Mouse (Mus musculus): ENCODE measurements around the gene Mafb.

Mafb gene

DNA sequence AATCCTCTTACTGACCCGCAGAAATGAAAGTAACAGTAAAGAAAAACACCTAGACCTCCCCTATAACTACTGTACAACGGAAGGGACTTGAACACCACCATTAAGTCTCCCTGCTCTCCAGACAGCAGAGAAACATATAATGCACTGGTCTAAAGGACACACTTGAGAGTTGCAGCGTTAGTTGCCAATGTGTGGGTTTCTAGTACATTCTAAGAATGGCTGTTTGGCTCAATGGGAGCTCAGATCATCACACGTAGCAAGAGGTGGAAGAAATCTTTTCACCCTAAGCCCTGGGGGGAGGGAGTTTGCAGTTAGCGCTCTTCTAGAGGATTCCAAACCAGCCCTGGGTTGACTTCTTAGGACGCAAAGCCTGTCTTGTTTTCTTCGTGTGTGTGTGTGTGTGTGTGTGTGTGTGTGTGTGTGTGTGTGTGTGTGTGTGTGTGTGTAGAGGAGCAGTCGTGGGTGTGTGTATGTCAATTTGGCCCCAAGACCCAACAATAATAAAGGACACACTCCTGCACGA is 2.7 kb downstream of the Mafb start:
- no peak for DNase-seq (ENCODE audit: low read depth, low spot score)

DNA sequence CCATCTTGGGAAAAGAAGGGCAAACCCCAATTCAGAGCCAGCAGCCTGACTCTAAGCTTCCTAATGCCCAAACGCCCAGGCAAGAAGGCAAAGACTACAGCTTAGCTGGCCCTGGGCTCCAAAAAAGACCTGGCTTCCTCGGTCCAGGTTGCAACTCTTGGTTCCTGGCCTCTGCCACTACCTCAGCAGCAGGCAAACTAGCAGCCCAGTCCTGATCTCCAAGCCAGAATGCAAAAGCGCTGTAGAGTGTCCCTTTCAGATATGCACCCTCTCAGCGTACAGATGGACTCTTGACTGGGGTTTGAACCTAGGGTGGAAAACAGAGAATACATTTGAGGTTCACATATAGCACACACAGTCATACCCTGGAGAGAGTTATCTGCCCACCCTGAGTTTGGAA is 3.7 kb downstream of the Mafb start:
- no peak for DNase-seq (ENCODE audit: low read depth, low spot score)

DNA sequence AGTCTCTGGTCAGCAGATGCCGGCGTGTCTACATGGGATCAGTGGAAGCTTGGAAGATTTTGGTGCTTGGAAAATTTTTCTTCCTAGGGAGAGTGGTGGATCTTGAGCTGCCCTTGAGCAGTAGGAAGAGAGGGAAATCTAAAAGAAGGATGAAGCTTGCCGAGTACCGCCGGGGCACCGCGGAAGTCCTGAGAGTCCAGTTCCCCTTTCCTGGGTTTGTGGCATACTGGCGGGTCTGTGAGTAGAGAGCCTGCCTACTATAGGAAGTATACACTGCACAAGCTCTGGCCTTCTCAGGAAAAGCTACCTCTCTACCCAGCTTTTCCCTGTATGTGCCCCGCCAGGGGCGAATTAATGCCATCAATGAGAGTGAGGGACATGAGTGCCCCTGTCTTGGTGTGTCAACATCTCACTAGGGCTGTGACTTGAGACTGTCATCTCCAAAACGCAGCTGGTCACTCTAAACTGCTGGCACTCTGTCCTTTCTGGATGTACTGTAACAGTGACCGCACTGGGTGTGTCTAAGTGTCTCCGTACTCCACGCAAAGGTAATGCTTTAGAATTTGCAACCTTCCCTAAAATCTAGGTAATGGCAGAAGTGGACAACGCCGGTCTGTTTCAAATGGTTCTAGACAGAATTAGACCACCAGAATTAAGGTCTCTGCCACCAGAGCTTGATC is 5.3 kb downstream of the Mafb start:
- DNase-seq (ENCODE audit: low read depth, low spot score), result no peak

DNA sequence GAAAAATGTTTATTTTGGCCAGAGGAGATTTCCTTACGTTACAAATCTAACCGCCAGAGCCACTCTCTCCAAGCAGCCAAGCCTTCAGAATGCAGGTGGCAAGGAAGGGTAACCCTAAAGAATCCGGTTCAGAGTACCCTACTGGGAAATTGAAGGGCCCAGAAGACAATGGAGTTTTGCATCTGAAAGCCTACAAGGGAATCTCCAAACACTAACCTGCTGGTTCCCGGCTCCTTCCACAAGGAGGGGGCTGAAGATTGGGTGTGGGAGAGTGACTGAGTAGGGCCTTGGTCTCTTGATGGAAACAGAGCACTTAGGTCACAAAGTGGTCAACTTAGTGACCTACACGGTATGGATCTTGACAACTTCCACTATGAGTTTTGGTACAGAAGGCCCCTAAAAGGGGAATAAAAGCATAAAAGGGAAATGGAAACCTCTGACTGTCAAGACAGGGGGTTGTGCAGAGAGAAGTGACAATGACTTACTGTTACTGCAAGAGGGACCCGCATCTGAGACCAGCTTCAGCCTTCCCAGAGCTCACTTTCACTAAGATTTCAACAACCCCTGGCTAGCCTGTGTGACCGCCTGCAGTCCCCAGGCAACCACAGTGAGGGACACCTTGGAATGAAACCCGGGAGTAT is 6.5 kb downstream of the Mafb start:
- DNase-seq (ENCODE audit: low read depth, low spot score), result no peak

DNA sequence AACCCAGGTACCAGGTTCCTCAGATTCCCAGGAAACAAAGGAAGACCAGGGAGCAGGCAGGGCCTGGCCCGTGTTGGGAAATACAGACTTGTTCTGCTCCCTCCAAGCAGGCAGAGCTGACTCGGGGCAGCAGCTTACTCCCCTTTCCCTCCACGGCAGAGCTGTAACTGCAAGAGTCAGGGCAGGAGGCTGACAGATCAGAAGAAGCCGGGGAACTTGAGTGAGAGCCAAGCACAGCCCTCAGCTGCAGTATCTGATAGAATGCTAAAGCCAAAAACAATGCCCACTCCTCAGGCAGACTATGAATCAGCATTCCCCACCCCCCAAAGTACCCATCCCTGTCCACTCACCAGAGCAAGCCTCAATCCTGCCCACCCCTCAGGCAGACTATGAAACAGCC is 8.0 kb downstream of the Mafb start:
- DNase-seq (ENCODE audit: low read depth, low spot score), result no peak

DNA sequence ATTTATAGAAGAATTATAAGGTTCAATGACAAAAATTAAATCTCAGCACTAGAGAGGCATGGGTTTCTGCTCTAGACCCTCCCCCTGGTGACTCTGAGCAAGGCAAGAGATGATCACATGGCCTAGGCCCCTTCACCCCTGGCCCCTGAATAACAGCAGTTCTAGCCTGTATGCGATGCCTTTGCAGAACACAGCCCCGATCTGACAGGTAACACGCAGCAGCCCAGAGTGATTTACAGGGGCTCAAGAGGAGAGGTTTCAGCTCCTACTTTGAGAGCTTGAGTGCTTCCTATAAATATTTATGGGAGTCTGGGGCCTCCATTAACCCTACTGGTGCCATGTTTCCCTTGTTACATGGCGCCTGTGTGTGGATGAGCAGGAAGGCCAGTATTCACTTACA is 9.4 kb downstream of the Mafb start:
- no peak for DNase-seq (ENCODE audit: low read depth, low spot score)

DNA sequence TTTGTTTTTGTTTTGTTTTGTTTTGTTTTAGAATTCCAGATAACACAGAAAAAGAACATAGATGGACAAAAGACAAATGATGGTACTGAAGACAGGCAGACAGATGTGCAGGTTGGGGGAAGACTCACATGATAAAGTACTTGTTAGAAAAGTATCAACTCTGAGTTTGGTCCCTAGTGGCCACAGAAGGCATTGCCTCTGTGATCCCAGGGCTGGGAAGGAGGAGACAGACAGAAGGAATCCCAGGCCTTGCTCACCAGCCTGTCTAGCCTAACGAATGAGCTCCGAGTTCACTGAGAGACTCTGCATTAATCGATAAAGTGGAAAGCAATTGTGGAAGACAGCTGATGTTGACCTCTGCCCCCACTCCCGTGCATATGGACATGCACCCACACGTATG is 10.7 kb downstream of the Mafb start:
- DNase-seq (ENCODE audit: low read depth, low spot score), result no peak

DNA sequence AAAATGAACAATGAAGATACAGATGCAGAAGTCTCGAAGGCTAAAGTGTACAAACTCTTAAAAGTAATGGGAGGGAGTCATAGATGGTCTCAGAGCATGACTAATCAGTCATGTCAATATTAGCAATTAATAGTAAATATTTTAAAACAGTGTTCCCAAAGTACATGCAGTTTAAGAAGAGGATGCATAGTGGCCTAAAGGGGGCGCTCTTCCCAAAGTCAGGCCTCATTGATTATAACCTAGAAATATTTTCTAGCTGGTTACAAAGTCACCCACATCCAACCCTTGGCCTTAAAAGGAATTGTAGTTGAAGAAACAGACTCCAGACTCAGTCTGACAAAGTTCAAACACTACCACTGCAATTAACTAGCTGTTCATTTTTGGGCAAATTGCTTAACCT is 12.5 kb downstream of the Mafb start:
- no peak for DNase-seq (ENCODE audit: low read depth, low spot score)

DNA sequence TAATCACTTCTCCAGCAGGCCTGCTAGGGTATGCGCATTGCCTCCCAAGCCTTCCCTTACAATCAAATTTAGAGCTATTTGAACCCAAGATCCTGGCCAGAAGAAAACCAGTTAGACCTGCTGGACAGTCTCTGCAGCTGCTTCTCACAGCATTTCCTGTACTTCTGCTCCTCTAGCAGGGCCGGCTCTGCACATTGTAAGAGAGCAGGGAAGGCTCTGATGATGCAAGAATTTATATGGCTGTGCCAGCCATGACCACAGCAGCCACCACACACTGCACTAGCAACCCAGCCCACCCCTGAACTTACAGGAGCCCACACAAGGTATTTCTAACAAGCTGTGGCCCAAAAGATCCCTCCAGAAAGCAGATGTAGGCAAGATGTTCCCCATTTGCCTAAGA is 13.3 kb downstream of the Mafb start:
- no peak for DNase-seq (ENCODE audit: low read depth, low spot score)

DNA sequence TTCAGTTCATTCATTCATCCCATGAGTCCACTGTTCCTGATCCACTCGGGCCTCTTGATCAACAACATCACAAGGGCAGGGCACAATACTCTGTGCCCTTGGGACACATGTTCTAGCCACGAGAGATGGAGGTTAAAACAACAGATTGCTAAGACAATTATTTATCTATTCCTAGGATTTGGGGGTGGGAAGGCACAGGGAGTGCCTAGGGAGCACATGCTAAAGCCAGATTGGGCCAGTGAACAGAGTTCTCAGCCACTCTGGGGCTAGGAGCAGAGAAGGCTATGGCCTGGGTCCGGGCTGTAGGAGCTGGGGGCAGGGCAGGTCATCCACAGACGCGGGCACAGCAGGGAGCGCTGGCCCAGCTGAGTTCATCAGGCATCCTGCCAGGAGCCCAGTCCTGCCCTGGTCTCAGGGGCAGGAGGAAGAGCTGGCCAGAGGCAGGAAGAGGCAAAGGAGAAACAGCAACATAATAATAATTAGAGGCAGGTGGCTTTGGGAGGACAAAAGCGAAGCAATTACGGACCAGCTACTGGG is 15.8 kb downstream of the Mafb start:
- DNase-seq (ENCODE audit: low read depth, low spot score), result no peak

DNA sequence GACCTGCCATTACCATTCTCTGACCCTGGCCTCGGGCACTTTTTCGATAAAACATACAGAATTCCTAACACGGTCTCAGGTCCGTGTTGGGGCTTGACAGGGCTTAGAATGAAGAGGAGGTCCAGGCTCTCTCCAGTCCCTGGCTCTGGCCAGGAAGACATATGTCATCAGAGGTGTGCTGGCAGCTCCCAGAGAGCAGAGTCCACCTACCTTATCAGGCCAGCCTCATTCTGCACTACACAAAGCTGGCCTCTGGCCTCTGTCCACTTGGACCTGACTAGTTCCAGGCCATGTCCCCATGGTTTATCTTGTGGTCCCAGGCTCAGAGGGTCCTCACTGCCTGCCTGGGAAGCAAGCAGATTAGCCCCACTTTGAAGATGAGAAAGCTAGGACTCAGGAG is 17.3 kb downstream of the Mafb start:
- no peak for DNase-seq (ENCODE audit: low read depth, low spot score)

DNA sequence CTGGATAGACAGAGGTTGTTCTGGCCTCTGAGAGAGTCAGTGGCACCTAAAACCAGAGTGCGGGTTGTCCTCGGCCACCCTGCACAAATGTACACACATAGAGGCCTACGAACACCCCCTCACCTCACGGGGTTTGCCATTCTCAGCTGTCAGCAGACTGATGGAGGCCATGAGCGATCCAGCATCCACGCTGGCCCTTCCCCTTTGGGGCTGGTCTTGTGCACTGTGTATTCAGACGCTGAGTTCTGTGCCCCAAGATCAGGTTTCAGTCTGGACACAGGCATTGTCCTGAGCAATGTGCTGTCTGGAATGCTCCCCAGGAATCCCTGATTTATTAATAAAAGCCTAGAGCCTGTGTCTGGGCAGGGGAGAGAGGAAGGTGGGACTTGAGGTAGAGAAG is 18.1 kb downstream of the Mafb start:
- no peak for DNase-seq (ENCODE audit: low read depth, low spot score)

DNA sequence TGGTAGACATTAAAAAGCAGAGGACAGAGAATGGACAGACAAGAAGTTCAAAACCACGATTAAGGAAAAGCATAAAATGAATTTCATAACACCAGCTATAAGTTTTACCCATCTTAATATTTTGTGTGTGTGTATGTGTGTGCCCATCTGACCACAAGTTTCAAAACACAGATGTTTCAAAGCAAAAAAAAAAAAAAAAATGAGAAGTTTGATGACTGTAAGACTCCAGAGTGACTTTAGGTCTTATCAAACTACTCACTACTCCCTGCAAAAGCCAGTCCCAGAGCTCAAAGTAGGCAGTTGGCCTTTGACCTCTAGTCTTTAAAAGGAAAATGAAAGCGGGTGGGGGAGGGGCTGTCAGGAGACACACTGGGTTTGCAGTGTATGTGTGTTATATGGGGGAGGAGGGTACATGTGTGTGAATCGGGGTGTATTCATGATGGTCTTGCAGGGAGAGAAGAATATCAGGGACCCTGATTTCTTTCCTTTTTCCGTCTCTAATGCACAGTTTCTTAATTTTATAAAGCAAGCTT is 18.7 kb downstream of the Mafb start:
- no peak for DNase-seq (ENCODE audit: low read depth, low spot score)

DNA sequence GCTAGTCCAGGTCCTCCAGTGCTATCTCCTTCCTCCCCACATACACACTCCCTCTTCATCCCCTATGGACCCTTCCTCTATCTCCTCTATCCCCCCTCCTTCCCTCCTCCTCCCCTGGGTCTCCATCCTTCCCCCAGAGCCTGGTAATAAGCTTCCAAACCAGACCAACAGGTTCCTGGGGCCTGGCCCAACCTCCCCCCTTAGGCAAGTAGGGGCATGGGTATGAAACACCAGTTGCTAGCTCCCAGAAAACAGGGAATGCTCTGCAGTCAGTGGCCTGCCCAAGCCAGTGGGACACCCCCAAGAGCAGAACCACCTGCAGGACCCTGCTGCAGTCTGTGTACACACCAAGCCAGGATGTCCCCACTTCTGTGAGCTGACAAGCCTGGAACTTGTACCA is 21.2 kb downstream of the Mafb start:
- no peak for DNase-seq (ENCODE audit: low read depth, low spot score)

DNA sequence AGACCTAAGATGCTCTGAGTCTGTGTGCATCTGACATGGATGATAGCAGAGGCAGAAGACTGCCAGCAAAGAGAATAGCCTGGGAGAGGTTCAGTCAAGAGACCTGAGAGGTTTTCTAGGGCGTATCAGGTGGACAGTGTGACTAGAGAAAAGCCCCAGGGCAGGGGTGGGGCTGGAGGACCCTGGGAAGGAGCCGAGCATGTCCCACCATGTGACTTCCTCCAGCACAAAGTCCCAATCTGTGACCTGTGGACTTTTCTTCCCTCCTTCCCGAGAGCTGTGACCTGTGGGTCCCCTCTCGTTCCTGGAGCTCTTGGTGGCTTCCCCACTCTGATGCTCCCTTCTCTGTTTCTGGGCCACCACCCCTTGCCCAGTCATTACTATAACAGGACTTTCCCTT is 26.7 kb downstream of the Mafb start:
- no peak for DNase-seq (ENCODE audit: low read depth, low spot score)

DNA sequence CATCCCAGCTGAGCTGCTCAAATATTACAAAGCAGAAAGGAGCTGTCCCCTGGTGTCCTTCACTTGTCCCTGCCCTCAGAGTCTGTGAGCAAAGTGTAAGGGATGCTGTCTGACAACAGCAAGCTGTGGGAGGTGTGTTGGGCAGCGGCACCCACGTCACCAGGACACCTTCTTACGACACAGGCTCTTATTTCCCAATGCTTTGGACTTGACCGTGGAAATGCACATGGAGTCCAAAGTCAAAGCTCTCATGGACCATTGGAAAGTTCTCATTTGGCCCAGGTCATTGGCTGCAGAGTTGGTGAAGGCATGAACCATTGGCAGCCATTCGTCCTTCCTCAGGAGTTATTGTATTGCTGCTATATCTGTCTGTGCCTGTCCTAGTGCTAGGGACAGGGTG is 27.3 kb downstream of the Mafb start:
- DNase-seq (ENCODE audit: low read depth, low spot score), result no peak

DNA sequence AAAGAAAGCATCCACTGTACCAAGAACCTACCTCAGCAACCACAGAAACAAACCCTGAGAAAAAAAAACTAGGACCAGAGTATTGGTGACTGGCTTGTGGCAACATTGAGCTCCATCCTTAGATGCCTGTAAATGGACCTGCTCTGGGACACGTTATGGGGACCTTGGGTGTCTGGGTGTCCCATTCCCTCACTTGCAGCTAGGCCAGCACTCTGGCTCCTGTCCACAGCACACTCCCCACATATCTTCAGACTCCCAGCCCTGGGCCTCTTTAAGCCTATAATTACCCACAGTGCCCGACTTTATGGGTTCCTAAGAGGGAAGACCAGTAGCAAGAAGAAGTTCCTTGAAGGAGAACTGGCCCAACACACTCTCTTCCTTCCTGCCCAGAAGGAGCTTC is 30.8 kb downstream of the Mafb start:
- DNase-seq (ENCODE audit: low read depth, low spot score), result no peak

DNA sequence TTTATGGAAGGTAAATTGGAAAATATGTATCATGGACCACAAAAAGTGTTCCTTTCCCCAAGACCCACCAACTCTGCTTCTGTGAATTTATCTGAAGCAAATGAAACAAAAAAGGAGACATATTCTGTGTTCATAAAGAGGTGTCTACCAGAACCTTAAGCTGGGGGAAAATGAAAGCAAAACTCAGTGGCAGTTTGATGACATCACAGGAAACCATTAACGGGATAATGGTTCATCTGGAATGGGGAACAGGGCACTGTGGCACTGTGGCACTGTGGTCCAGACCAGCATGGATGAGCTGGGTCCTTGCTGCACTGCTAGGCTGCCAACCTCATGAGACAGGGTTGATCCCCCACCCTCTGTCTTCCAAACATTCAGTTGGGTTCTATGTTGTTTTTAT is 31.8 kb downstream of the Mafb start:
- DNase-seq (ENCODE audit: low read depth, low spot score), result no peak

DNA sequence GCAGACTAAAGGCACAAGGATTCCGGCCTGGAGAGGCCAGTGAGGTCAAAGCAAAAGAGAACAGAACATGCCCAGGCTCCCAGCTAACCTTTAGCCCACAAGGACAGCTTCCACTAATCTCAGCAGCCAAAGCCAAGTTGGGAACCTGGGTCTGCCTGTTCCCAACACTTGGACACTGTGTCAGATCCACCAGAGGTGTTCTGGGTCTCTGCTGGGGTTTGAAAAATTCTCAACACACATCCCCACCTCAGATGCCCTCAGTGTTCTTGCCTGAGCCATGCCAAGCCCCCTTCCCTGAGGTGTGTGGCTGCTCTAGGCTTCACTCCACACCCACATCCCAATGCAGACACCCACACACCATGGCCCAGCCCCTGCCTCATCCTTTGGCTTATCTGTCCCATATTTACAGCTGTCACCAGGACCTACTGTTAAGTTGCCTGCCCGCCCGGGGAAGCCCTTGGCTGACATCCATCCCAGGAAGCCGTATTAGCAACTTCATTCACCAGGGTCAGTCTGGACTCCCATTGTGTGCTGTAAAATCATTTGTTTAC is 32.7 kb downstream of the Mafb start, which contains the start of gene Gm826:
Gm826 (minus strand) TSS at position 52 of the 551 bp plus-strand sequence.
- no peak for DNase-seq (ENCODE audit: low read depth, low spot score)

DNA sequence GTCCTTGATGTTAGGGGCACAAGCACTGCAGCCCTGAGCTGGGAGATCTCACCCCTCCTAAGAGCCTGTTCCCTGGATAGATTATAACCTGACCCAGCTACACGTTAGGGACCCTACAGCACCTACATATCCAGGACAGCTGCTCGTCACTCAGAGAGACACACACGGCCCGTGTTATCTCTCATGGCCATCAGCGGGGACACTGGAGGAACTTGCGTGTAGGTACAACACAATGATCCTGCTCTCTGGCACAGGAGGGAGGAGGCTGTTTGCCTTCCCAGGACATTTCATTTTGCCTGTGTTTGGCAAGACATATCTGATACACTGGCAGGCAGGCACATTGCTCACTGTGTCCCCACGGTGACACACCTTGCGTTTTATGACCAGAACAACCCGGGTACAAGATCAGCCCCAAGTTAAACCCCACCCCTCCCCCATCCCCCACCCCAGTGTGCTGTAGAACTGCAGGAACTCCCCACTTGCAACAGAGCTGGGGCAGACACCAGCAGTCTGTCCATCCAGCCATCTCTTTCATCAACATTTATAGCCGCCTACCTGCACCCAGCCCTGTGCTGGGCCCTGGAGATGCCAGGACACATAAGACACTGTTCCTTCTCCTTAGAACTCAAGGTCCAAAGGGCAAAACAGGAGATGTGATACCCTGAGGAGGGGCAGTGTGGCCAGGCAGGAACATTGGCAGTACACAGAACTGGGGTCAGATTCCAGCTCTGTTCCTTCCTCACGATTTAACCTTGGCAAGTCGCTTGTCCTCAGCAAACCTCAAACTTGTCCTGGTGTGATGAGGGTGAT is 34.1 kb downstream of the Mafb start:
- DNase-seq (ENCODE audit: low read depth, low spot score), result no peak

DNA sequence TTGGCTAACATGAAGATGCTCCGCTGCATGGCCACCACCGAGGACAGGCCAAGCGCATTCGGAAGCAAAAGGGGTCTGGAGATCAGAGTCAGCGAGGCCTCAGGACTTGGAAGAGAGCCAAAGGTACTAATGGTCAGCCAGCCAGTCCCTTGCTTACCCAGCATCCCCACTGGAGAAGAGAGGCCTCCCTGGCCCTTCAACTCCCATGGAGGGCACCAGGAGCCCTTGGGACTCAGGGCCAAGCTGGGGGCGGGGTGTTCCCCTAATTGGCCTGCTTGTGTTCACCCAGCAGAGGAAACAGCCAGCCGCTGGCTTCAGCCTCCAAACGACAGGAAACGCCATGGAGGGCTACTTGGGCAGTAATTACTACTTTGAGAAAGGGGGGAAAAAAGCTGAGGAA is 38.0 kb downstream of the Mafb start:
- no peak for DNase-seq (ENCODE audit: low read depth, low spot score)

DNA sequence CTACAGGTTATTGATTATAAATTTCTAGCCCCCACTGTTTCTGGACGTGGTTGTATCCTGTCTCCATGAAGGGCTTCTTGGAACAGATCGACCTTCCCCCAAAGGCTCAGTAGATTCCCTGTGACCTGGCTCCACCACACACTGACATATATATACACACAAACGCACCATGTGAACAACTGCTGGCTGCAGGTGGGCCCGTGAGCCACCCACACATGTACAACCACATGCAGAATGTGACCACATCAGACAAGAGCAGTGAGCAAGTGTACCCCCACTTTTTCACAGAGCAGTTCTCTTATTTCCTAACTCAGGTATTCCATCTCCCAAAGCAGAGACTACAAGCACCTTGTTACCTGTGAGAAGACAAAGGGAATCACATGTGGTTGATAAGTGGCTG is 39.1 kb downstream of the Mafb start:
- no peak for DNase-seq (ENCODE audit: low read depth, low spot score)
